ENCODE assay signal across 21 mouse cellular contexts in the genomic region with DNA sequence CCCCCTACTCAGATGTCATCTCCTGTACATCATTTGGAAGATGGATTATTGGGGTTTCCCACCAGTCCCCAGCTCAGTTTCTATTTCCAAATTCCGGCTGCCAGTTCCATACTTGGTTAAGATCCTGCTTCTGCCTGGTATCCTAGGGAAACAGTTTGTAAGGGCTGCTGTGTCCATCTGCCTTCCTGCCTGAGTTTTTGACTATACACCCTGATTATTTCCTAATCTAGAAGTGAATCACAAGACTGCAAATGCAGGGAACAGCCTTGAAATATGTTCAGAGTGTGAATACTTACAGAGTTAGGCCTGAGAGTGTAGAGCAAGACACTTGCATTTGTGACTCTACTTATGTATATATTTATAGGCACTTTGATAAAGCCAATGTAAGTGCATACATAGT.
"Had no signal": no experiment of that assay in that cellular context is flagged by ENCODE, and none has a peak within 500 bp of the region (broad histone marks: within the 10 kb centered on the region; RNA-seq: fewer than 3 reads in every experiment).

No protein-coding gene starts in this region.

- DNase-seq: kidney, adult 11 months; kidney, adult 8-10 months; kidney, postnatal 10 days; kidney, postnatal 36 days; liver; lung, adult 18-20 months; right cerebral cortex, adult 18-20 months; thymus, adult 2 months; thymus, postnatal 25 days had no signal

- H3K36me3 ChIP-seq: intestine, embryonic 15.5 days; kidney, embryonic 15.5 days; limb, embryonic 10.5 days; limb, embryonic 13.5 days; liver, embryonic 12.5 days; liver, embryonic 15.5 days; midbrain, embryonic 12.5 days; midbrain, embryonic 15.5 days; neural tube, embryonic 12.5 days; neural tube, embryonic 15.5 days had no signal

- H3K4me2 ChIP-seq: intestine, embryonic 15.5 days; kidney, embryonic 15.5 days; limb, embryonic 13.5 days; liver, embryonic 12.5 days; liver, embryonic 15.5 days; midbrain, embryonic 12.5 days; midbrain, embryonic 15.5 days; neural tube, embryonic 12.5 days; neural tube, embryonic 15.5 days had no signal

- H3K9me3 ChIP-seq: intestine, embryonic 15.5 days; kidney, embryonic 15.5 days; limb, embryonic 10.5 days; limb, embryonic 13.5 days; liver, embryonic 12.5 days; liver, embryonic 15.5 days; midbrain, embryonic 12.5 days; midbrain, embryonic 15.5 days; neural tube, embryonic 12.5 days; neural tube, embryonic 15.5 days had no signal

- H3K27me3 ChIP-seq: intestine, embryonic 15.5 days; kidney, embryonic 15.5 days; limb, embryonic 13.5 days; liver, embryonic 12.5 days; liver, embryonic 15.5 days; midbrain, embryonic 12.5 days; midbrain, embryonic 15.5 days; neural tube, embryonic 12.5 days; neural tube, embryonic 15.5 days had no signal

- H3K4me1 ChIP-seq: intestine, embryonic 15.5 days; limb, embryonic 10.5 days; limb, embryonic 13.5 days; liver, embryonic 12.5 days; liver, embryonic 15.5 days; midbrain, embryonic 12.5 days; midbrain, embryonic 15.5 days; neural tube, embryonic 12.5 days; neural tube, embryonic 15.5 days had no signal

- ATAC-seq: intestine, embryonic 15.5 days; liver, embryonic 12.5 days; midbrain, embryonic 15.5 days had no signal

- H3K9ac ChIP-seq: intestine, embryonic 15.5 days; kidney, embryonic 15.5 days; limb, embryonic 13.5 days; liver, embryonic 12.5 days; liver, embryonic 15.5 days; midbrain, embryonic 12.5 days; midbrain, embryonic 15.5 days; neural tube, embryonic 12.5 days; neural tube, embryonic 15.5 days had no signal

- H3K27ac ChIP-seq: intestine, embryonic 15.5 days; kidney, embryonic 15.5 days; limb, embryonic 10.5 days; limb, embryonic 13.5 days; liver, embryonic 12.5 days; liver, embryonic 15.5 days; macrophage; midbrain, embryonic 12.5 days; midbrain, embryonic 15.5 days; neural tube, embryonic 12.5 days; neural tube, embryonic 15.5 days; stomach, postnatal 0 days had no signal

- H3K4me3 ChIP-seq: intestine, embryonic 15.5 days; kidney, embryonic 15.5 days; limb, embryonic 10.5 days; limb, embryonic 13.5 days; liver, embryonic 12.5 days; liver, embryonic 15.5 days; midbrain, embryonic 12.5 days; midbrain, embryonic 15.5 days; neural tube, embryonic 12.5 days; neural tube, embryonic 15.5 days had no signal
